Mouse (Mus musculus) spleen, adult 12 weeks (tissue): ENCODE data around the gene Nlrp4a.
"Not testable (repeated sequence)": the region's sequence is repeated elsewhere in the genome, so short reads cannot be mapped to it uniquely, and the experiment has no call there.

Source experiments
- DNase-seq: peaks from one replicate; pipeline ENCODE4 v3.0.0; 2022; ENCODE audit warnings: low spot score

The Nlrp4a gene

GRCm38 (mm10) chr7:26434813-26435212, at the start of gene Nlrp4a:
TSS of gene Nlrp4a (plus strand) at chr7:26435113.
- DNase-seq: no peak

DNA sequence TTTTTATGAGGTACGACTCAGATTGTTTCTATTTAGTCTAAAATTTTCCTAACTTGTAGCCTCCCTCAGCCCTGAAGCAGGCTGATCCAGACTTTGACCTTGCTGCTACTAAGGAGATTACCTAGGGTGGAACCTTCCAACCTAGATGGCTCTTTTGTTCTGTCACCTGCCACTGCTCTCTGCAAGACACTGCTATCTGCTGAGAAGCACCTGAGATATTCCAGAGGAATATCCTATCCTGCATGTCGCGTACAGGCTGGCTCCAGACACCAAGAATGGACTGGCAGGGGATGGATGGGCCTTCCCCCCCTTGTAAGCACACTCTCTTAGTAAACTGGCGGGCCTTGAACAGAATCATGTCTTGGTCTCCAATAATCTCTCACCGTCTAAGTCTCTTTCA, 48.2 kb upstream of the Nlrp4a start:
- not testable (repeated sequence) for DNase-seq

GRCm38 (mm10) chr7:26391137-26391536, 43.8 kb upstream of the Nlrp4a start:
- not testable (repeated sequence) for DNase-seq

DNA sequence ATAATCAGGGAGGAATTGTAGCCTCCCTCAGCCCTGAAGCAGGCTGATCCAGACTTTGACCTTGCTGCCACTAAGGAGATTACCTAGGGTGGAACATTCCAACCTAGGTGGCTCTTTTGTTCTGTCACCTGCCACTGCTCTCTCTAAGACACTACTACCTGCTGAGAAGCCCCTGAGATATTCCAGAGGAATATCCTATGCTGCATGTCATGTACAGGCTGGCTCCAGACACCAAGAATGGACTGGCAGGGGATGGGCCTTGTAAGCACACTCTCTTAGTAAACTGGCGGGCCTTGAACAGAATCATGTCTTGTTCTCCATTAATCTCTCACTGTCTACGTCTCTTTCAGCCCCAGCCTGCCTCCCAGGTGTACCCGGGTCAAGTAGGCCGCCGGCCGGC, 43.1 kb upstream of the Nlrp4a start:
- DNase-seq: not testable (repeated sequence)

GRCm38 (mm10) chr7:26403600-26403999, 31.3 kb upstream of the Nlrp4a start, which contains the start of gene Nlrp9c:
TSS of gene Nlrp9c (minus strand) at chr7:26403700.
- DNase-seq: not testable (repeated sequence)

DNA sequence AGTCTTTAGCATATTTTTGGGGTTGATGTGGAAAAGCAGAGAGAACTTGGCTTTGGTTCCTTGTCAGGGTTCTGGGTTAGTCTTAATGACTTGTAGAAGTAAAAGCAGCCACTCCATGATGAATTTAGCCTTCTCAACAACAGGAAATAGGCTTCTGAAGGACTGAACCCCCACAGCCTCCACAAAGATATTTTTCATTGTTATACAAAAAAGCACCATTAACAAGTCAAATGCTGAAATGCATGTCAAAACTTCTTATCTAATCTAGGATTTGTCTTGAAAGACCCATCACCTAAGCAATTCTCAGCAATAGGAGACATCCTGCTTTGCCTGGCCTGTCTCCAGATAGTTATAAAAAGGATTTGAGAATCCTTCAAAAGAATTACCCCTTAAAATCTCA, 41.8 kb downstream of the Nlrp4a start:
- no peak for DNase-seq

DNA sequence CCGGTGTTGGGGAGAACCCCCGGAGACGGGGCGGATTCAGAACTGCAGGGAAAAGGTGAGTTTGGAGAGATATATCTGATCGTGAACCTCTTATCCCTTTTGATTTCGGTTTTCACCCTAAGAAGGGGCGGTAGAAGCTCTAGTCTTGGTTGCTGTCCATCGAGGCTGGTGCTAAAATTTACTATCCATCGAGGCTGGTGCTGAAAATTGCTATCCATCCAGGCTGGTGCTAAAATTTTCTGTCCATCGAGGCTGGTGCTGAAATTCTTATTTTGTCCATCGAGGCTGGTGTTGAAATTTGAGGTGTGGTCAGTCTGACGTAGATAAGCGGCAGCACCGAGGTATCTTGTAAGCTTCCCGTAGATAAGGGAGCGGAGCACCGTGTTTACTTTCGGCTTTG, 54.6 kb downstream of the Nlrp4a start:
- not testable (repeated sequence) for DNase-seq
